In the genomic region with DNA sequence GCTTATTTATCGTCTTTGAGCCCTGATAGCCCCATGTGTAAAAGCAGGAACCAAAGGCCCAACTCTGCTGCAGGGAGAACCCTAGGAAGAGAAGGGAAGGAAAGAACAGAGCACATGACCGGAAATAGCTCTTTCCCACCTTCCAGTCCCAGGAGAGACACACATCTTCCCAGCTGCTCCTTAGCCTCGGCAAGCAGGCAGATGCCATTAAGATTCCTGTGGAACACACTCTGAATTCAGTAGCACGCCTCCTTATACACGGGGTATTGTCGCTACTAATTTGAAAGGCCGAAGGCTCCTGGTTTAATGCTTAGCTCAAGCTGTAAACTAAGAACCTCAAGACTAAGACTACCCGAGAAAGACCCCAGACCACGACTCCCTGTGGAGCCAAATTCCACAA, we compare ENCODE assay signal across 10 mouse cellular contexts.
A peak's percentile ranks its signal among the peaks of the same experiment; 100 is the strongest.
DNase-seq lines count a peak whose midpoint lies in the region; ATAC-seq and TF ChIP-seq lines count a peak whose summit lies in the region.
"Had no signal": no experiment of that assay in that cellular context is flagged by ENCODE, and none has a peak within 500 bp of the region (broad histone marks: within the 10 kb centered on the region; RNA-seq: fewer than 3 reads in every experiment).

No protein-coding gene starts in this region.

- H3K9me3 ChIP-seq in forebrain, embryonic 11.5 days (ENCODE audit: control insufficient read depth, low read length), result no peaks in the 10 kb centered on the region
- H3K9me3 ChIP-seq in forebrain, embryonic 16.5 days (ENCODE audit: control insufficient read depth, low read length), result no peaks in the 10 kb centered on the region
- H3K9me3 ChIP-seq in stomach, embryonic 14.5 days (ENCODE audit: control insufficient read depth, low read depth, low read length), result no peaks in the 10 kb centered on the region
- H3K9me3 ChIP-seq in stomach, postnatal 0 days (ENCODE audit: control insufficient read depth, low read length), result no peaks in the 10 kb centered on the region
- no peaks in the 10 kb centered on the region for H3K9me3 ChIP-seq in limb, embryonic 14.5 days (ENCODE audit: control insufficient read depth, low read length)

- peaks cover 58% of the 10 kb centered on the region for H3K4me1 ChIP-seq in forebrain, embryonic 11.5 days (replicated peaks; ENCODE audit: control insufficient read depth, insufficient read depth, low read length)
- H3K4me1 ChIP-seq in forebrain, embryonic 16.5 days (replicated peaks; ENCODE audit: control insufficient read depth, insufficient read depth, low read length), result peaks cover 55% of the 10 kb centered on the region
- H3K4me1 ChIP-seq in stomach, embryonic 14.5 days (ENCODE audit: control insufficient read depth, insufficient read depth, low read length), result peaks cover 49% of the 10 kb centered on the region
- H3K4me1 ChIP-seq in stomach, postnatal 0 days (replicated peaks; ENCODE audit: control insufficient read depth, insufficient read depth), result peaks cover 6% of the 10 kb centered on the region
- H3K4me1 ChIP-seq in limb, embryonic 14.5 days (ENCODE audit: control insufficient read depth, insufficient read depth, low read length), result peaks cover 61% of the 10 kb centered on the region

- peak overlapping the region; percentile 21; the same call in 1 of the 2 replicates for H3K4me2 ChIP-seq in forebrain, embryonic 11.5 days (ENCODE audit: low read depth, low read length, severe bottlenecking)
- H3K4me2 ChIP-seq in forebrain, embryonic 16.5 days (ENCODE audit: low read length), result no peak overlapping the region
- no peak overlapping the region for H3K4me2 ChIP-seq in stomach, embryonic 14.5 days (replicated peaks; ENCODE audit: low read depth, low read length)
- no peak overlapping the region for H3K4me2 ChIP-seq in stomach, postnatal 0 days (replicated peaks; ENCODE audit: low read depth)
- H3K4me2 ChIP-seq in limb, embryonic 14.5 days (replicated peaks; ENCODE audit: low read depth, low read length, severe bottlenecking), result no peak overlapping the region

- TF ChIP-seq POLR2A in limb, embryonic 14.5 days (IDR thresholded peaks at IDR 0.05; ENCODE audit: borderline replicate concordance, extremely low read depth, insufficient read depth, insufficient read length), result no peak

- no peak for TF ChIP-seq EP300 in stomach, postnatal 0 days (optimal IDR thresholded peaks at IDR 0.05)

- H3K27ac ChIP-seq in forebrain, embryonic 11.5 days (ENCODE audit: low read depth, low read length), result peak overlapping the region; percentile 97
- no peak overlapping the region for H3K27ac ChIP-seq in forebrain, embryonic 16.5 days (ENCODE audit: low read length)
- peak overlapping the region; percentile 63 for H3K27ac ChIP-seq in stomach, embryonic 14.5 days (ENCODE audit: low read length)
- no peak overlapping the region for H3K27ac ChIP-seq in stomach, postnatal 0 days (replicated peaks)
- H3K27ac ChIP-seq in limb, embryonic 14.5 days (replicated peaks; ENCODE audit: low read depth, low read length), result peak overlapping the region; percentile 71
- H3K27ac ChIP-seq: heart, adult 2 months had no signal

- peak overlapping the region; percentile 44 for H3K9ac ChIP-seq in forebrain, embryonic 11.5 days (ENCODE audit: low read length)
- no peak overlapping the region for H3K9ac ChIP-seq in forebrain, embryonic 16.5 days (replicated peaks; ENCODE audit: low read depth, low read length)
- H3K9ac ChIP-seq in stomach, embryonic 14.5 days (replicated peaks; ENCODE audit: low read depth, low read length), result no peak overlapping the region
- no peak overlapping the region for H3K9ac ChIP-seq in stomach, postnatal 0 days (ENCODE audit: low read length)
- H3K9ac ChIP-seq in limb, embryonic 14.5 days (ENCODE audit: low read depth, low read length, severe bottlenecking), result no peak overlapping the region

- H3K4me3 ChIP-seq in forebrain, embryonic 11.5 days (ENCODE audit: low read depth, low read length), result no peak overlapping the region
- H3K4me3 ChIP-seq in forebrain, embryonic 16.5 days (replicated peaks; ENCODE audit: low read length), result no peak overlapping the region
- H3K4me3 ChIP-seq in stomach, embryonic 14.5 days (ENCODE audit: low read depth, low read length), result no peak overlapping the region
- H3K4me3 ChIP-seq in stomach, postnatal 0 days (ENCODE audit: low read depth, low read length), result no peak overlapping the region
- H3K4me3 ChIP-seq in limb, embryonic 14.5 days (replicated peaks; ENCODE audit: low read length), result no peak overlapping the region
- H3K4me3 ChIP-seq: heart, adult 2 months; layer of hippocampus, adult 2 months had no signal

- H3K36me3 ChIP-seq in forebrain, embryonic 11.5 days (ENCODE audit: control insufficient read depth, insufficient read depth, low read length), result no peaks in the 10 kb centered on the region
- H3K36me3 ChIP-seq in forebrain, embryonic 16.5 days (ENCODE audit: control insufficient read depth, insufficient read depth), result no peaks in the 10 kb centered on the region
- no peaks in the 10 kb centered on the region for H3K36me3 ChIP-seq in stomach, embryonic 14.5 days (ENCODE audit: control insufficient read depth, insufficient read depth, low read length)
- no peaks in the 10 kb centered on the region for H3K36me3 ChIP-seq in stomach, postnatal 0 days (ENCODE audit: control insufficient read depth, insufficient read depth, low read length)
- H3K36me3 ChIP-seq in limb, embryonic 14.5 days (ENCODE audit: control insufficient read depth, insufficient read depth, low read length), result no peaks in the 10 kb centered on the region

- H3K27me3 ChIP-seq in forebrain, embryonic 11.5 days (ENCODE audit: control insufficient read depth, insufficient read depth, low read length), result no peaks in the 10 kb centered on the region
- H3K27me3 ChIP-seq in forebrain, embryonic 16.5 days (replicated peaks; ENCODE audit: control insufficient read depth, insufficient read depth, low read length), result no peaks in the 10 kb centered on the region
- no peaks in the 10 kb centered on the region for H3K27me3 ChIP-seq in stomach, embryonic 14.5 days (ENCODE audit: control insufficient read depth, insufficient read depth, low read length)
- H3K27me3 ChIP-seq in stomach, postnatal 0 days (ENCODE audit: control insufficient read depth, insufficient read depth, low read length), result no peaks in the 10 kb centered on the region
- H3K27me3 ChIP-seq in limb, embryonic 14.5 days (ENCODE audit: control insufficient read depth, insufficient read depth, low read length), result no peaks in the 10 kb centered on the region

- peak; percentile 58 for DNase-seq in forebrain, embryonic 11.5 days (ENCODE audit: low spot score)
- no peak for DNase-seq in stomach, postnatal 0 days (ENCODE audit: low spot score)
- DNase-seq in limb, embryonic 14.5 days (ENCODE audit: low spot score), result no peak
- DNase-seq in cerebellum, postnatal 4 days (ENCODE audit: low spot score in 2 of 2), result no peak
- DNase-seq in adrenal gland, postnatal 14 days, result no peak
- DNase-seq in testis, postnatal 10 days (ENCODE audit: low spot score), result no peak
- DNase-seq: heart, adult 2 months had no signal

- peak; percentile 40; the same call in 1 of the 2 replicates for ATAC-seq in forebrain, embryonic 11.5 days (replicated peaks; ENCODE audit: low FRiP score)
- ATAC-seq in forebrain, embryonic 16.5 days, result no peak
- no peak for ATAC-seq in stomach, embryonic 14.5 days (ENCODE audit: insufficient number of reproducible peaks, insufficient read depth, low FRiP score, low read depth)
- ATAC-seq in stomach, postnatal 0 days (ENCODE audit: low FRiP score, low TSS enrichment), result no peak
- ATAC-seq in limb, embryonic 14.5 days (ENCODE audit: low FRiP score, low read depth), result no peak

- no peak for TF ChIP-seq CTCF in stomach, postnatal 0 days (IDR thresholded peaks at IDR 0.05; ENCODE audit: low read depth)

- 2% methylated on average over 9 of the region's 9 CpGs for WGBS in forebrain, embryonic 11.5 days
- WGBS in forebrain, embryonic 16.5 days, result 11% methylated on average over 9 of the region's 9 CpGs
- WGBS in stomach, embryonic 14.5 days, result 18% methylated on average over 9 of the region's 9 CpGs
- WGBS in stomach, postnatal 0 days, result 40% methylated on average over 9 of the region's 9 CpGs
- 10% methylated on average over 9 of the region's 9 CpGs for WGBS in limb, embryonic 14.5 days

Comparison
In these comparisons a context has a peak if more than half of its experiments do, and no peak if none do; other contexts are left out.
1. H3K27ac ChIP-seq: peak in forebrain, embryonic 11.5 days (single experiment), stomach, embryonic 14.5 days (single experiment) and limb, embryonic 14.5 days (single experiment); none in forebrain, embryonic 16.5 days (single experiment) and stomach, postnatal 0 days (single experiment).